Mouse (Mus musculus) right cerebral cortex, postnatal 14 days (tissue): ENCODE results near the gene Gsta4.
"Not testable (repeated sequence)": the region's sequence is repeated elsewhere in the genome, so short reads cannot be mapped to it uniquely, and the experiment has no call there.

Experiments
- DNase-seq: peaks from one replicate; pipeline ENCODE4 v3.0.0; 2022

Gene Gsta4

DNA sequence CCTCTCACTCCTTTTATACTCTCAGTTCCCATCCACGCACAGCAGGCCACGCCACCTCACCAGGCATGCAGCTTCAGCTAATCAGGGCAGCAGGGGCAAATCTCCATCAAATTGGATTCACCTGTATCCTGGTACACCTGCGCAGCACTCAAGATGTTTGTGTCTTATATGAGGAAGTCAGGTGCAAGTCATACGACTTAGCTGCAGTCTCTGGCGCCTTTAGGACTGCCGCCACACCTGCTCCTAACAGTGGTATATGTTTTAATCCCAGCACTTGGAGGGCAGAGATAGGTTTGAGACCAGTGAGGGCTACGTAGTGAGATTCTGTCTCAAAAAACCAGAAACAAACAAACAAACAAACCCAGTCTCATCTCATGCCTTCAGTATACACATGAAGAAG lies at the start of gene Gsta4:
Gene Gsta4, plus strand, starts transcription at position 301 of the 400 bp plus-strand sequence.
- DNase-seq: not testable (repeated sequence)

DNA sequence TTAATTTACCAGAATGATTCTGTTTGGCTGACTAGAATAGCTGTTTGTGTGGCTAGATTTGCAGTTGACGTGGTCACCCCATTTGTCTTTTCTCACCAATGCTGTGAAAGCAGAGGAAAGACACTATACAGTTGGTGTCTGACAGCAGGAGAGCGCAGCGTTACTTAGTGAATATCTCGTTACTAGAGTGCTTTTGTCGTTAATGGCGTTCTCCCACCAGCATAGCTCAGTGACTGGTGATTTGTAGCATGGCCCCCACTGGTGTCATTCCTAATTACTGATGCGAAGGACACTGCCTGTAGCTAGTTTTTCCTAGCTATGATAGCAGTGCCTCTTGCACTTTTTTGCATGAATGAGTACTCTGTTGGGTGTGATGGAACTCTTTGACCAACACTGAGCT lies 46.9 kb upstream of the Gsta4 start:
- DNase-seq: no peak

DNA sequence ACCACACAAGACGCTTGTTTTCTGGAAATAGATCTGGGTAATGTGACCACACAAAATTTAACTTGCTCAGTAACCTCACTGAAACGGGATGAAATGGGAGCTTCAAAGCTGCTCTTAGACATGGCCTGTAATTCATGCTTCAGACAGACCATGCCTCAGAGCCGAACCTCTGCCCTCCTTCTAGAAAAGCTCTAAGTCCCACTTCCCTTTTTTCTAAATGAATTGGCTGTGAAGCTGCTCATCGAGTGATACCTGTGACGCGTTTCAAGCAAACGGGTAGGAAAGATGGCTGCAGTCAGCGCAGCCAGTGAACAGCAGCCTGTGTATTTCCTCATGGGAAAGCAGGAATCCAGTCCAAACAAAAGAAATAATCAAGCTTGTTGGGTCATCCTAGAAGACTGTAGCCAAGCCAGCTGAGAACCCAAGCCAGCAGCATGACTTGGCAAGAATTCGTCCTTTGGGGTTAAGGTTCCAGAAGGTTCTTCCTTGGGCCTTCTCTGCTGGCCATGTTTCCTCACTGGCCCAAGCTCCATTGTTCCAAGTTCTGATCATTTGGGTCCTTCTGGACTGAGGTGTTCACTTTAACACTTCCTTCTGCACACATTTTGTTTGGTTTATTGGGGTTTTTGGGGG lies 44.4 kb upstream of the Gsta4 start:
- no peak for DNase-seq

- no peak for DNase-seq
Observed at GRCm38 (mm10) chr9:78139463-78139862, 43.1 kb upstream of the Gsta4 start.

DNA sequence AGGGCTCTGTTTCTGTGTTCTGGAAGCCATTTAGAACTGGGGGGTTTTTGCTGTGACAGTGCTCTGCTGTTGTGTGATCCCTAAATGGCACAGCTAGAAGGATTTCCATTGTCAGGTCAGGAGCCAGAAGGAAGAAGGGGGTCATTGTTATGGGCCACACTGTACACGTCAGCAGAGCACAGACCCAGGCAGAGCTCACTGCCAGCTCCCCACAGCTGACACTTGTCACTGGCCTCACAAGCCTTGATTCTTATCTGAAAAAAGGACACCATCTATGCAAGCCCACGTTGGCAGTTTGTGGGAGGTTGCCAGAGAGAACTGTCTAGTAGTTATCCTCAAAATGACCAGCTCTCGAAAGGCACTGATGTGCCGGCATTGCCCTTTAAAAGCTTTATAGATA lies 36.5 kb upstream of the Gsta4 start:
- DNase-seq: no peak

DNA sequence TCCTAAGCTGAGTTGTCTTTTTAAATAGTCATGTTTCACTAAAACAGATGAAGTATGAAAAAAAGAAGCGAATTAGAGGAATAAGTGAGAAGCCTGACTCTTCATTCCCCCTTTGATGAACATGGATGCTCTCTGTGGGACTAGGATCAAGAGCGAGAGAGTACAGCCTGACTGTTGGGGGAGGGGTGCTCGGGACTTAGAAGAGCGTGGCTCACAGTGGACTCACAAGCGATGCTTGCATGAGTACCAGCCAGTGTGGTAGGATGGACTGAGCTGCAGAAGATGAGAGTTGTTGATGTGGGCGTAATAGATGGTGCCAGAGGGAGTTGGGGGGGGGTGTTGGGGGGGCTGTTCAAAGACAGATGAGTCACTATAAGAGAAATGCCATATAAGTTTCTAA lies 35.9 kb upstream of the Gsta4 start:
- peak; percentile 38 for DNase-seq

DNA sequence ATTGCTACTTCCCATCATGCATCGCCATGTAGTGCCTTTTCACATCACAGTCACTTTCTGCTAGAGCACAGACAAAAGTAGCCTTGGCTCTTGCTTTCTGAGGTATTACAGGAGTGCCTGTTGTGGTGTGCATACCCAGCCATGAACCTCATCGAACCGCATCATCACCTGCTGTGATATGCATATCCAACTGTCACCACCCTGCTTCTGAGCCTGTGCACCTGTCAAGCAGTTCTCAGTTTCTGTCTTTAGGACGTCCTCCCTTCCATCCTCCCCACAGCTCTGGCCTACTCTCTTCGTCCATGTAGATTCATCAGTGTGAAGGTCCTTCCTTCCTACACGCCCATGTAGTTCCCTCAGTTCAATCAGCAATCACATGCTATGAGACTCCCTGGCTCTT lies 34.4 kb upstream of the Gsta4 start:
- DNase-seq: no peak

GRCm38 (mm10) chr9:78149770-78150169 lies 32.8 kb upstream of the Gsta4 start:
- DNase-seq: not testable (repeated sequence)

- DNase-seq: no peak
Observed at GRCm38 (mm10) chr9:78154211-78154977, 28.2 kb upstream of the Gsta4 start.

DNA sequence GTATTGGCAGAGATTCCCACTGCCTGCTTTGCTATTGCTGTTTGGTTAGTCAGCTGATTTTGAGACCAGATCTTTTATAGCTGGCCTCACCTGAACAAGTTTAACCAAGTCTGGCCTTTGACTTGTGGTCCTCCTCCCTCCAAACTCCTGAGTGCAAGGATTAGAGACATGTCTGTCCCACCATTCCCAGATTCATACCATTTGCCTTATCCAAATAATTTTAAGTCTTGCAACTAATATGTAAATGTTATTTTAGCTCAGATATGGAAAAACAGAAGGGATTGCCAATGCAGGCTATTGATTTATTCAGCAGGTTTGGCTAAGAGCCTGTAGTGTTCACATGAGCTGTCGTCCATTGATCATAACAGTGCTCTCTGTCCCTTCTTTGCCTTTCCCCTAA lies 25.4 kb upstream of the Gsta4 start:
- DNase-seq: no peak

DNA sequence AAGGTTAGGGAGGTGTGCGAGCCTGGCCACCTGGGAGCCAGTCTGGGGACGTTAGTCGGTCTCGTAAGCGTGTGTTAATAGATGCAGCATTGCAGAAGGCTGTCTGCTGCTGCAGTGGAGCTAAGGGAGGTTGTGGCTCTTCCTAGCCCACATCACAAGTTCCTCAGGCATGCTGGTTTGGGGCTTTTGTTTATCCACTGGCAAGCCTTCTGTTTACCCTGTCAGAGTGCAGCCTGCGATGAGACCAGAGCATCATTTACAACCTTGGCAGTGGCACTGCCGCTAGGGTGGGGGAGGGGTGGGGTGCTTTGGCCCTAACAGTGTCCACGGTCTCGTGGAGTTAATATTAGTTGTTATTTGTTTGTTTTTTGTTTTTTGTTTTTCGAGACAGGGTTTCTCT lies 19.3 kb upstream of the Gsta4 start:
- no peak for DNase-seq

GRCm38 (mm10) chr9:78164741-78165140 lies 17.8 kb upstream of the Gsta4 start:
- no peak for DNase-seq

DNA sequence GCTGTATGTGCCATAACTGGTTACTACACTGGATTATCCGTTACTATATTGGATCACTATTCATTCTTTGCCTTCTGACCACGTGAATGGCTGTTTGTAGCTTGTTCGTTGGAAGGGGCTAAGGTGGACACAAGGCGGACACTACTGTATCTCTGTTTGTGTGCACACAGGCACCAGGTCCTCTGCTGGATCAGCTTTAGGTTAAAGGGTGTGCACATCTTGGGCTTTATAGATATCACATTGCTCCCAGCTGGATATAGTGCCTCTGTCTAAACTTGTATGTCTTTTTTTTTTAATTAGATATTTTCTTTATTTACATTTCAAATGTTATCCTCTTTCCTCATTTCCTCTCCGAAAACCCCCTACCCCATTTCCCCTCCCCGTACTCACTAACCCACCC lies 17.1 kb upstream of the Gsta4 start:
- DNase-seq: no peak

GRCm38 (mm10) chr9:78166694-78167452 lies 15.7 kb upstream of the Gsta4 start:
- no peak for DNase-seq

GRCm38 (mm10) chr9:78167453-78167969 lies 15.1 kb upstream of the Gsta4 start:
- DNase-seq: no peak

DNA sequence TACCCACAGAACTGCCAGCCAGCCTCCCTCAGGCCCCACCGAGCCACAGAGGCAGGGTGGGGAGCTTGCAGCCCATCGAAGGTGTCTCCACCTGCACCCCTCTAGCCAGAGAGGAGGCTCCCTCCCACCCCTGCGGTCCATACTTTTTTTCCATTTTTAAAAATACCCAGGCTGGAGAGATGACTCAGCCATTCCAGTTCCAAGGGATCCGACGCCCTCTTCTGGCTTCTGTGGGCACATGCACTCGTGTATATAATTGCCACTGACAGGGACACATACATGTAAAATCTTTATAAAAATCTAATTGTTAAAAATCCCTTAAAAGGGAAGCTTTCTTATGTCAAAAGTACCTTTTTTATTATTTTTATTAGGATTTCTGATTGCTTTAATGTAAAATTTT lies 13.7 kb upstream of the Gsta4 start:
- DNase-seq: no peak

GRCm38 (mm10) chr9:78174016-78174415 lies 8.6 kb upstream of the Gsta4 start:
- DNase-seq: no peak

DNA sequence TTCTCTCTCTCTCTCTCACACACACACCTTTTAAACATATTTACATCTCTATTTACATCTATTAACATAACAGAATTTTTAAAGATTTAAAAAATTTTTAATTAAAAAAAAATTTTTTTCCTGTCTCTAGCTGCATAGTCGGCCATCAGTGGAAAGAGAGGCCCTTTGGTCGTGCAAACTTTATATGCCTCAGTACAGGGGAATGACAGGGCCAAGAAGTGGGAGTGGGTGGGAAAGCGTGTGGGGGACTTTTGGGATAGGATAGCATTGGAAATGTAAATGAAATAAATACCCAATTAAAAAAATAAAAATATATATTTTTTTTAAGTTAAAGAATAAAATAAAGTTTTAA lies 7.7 kb upstream of the Gsta4 start:
- not testable (repeated sequence) for DNase-seq

DNA sequence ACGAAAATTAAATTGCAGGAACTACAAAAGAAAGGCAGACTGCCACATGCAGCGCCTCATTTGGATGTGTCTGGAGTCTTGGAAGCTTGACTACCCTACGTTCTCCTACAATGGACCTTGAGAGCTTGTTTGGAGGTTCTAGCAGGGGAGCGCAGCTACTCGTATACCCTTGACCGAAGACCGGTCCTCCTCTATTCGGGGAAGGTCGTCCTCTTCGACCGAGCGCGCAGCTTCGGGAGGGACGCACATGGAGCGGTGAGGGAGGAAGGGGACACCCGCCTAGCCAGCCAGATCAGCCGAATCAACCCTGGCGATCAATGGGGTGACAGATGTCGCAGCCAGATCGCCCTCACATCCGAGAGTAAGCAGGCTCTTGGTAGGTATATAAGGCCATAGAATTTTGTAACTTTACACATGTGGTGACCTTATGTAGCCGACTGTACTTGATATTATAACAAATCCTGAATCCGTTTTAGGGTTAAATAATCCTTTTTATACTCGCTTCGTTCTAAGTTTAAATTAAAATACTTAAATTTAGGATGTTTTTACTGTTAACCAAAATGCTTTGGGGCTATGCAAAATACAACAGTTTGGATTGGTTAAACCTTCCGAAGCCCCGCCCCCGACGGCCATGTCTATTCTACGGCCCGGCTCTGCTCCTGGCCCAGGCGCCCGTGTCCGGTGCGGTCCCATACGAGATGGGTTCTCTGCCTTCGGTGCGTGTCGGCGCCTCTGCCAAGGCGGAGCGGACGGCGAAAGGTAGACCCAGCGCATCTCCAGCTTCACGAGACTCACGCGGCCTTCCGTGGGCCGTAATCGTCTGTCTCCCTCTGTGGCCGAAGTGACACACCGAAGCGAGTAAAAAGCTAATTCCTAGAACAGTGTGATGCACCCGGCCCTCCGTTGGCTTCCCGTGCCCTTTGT lies 7.0 kb upstream of the Gsta4 start:
- DNase-seq: peak; percentile 98

GRCm38 (mm10) chr9:78176201-78176727 lies 6.3 kb upstream of the Gsta4 start:
- peak; percentile 41 for DNase-seq

GRCm38 (mm10) chr9:78176831-78177230 lies 5.7 kb upstream of the Gsta4 start:
- no peak for DNase-seq

DNA sequence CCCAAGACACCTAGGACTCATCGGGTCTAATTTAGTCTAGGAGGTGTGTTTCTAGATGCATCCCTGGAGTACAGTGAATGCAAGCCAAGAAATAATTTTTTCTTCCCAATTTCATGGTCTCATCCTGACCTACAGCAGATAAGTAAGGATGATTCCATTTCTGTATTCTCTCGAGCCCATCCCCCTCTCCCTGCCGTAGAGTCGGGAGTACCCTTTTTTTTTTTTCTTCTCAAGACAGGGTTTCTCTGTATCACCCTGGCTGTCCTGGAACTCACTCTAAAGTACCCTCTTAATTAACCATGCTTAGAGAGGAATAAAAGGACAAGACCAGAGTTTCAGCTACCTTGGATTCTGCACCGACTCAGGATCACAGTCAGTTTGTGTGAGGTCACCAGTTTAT lies 4.4 kb upstream of the Gsta4 start:
- no peak for DNase-seq
